Mouse (Mus musculus) layer of hippocampus, adult 18-20 months (tissue): ENCODE data around the gene Gm4187. TPM values are rescaled to one million over a fixed set of nuclear protein-coding genes. Genes with fewer than 3 reads are reported as not detected.
"Not testable (repeated sequence)": the region's sequence is repeated elsewhere in the genome, so short reads cannot be mapped to it uniquely, and the experiment has no call there.

Experiments used
- DNase-seq, 2 experiments: peaks; one replicate each; pipeline ENCODE4 v3.0.0; 2022; ENCODE audit warnings: low spot score in 2 of 2
- long read RNA-seq: library from polyadenylated mRNA; stranded (forward); transcript quantifications from one replicate; pipeline ENCODE4 v2.0.0, GENCODE M21; 2021
- total RNA-seq, 2 experiments: library from RNA; stranded (reverse); gene quantifications; 2 replicates each; pipeline ENCODE4 v1.2.3; 2021

The Gm4187 gene
- not detected for total RNA-seq
- long read RNA-seq = 0 reads

GRCm38 (mm10) chr7:22329617-22330016 lies at the start of gene Gm4187:
Gm4187 (minus strand) TSS chr7:22329717.
- DNase-seq = not testable (repeated sequence)

- DNase-seq = not testable (repeated sequence)
Measured at GRCm38 (mm10) chr7:22370939-22371338, 41.4 kb upstream of the Gm4187 start, which contains the start of gene Gm8660. Gm8660 (minus strand) TSS chr7:22371039.

Other genes starting within 250 kb of the Gm4187 start
- gene Gm16451, start 211.5 kb downstream of the Gm4187 start, total RNA-seq = not detected
- not detected for gene Gm10666, start 195.0 kb downstream of the Gm4187 start, total RNA-seq
- not detected for gene Vmn1r142, start 165.7 kb downstream of the Gm4187 start, total RNA-seq
- gene Vmn1r143, start 140.3 kb downstream of the Gm4187 start, total RNA-seq = not detected
- not detected for gene Gm8653, start 128.5 kb downstream of the Gm4187 start, total RNA-seq
- not detected for gene Gm8453, start 100.2 kb downstream of the Gm4187 start, total RNA-seq
- not detected for gene Gm8660, start 41.3 kb upstream of the Gm4187 start, total RNA-seq
- gene Vmn1r148, start 83.9 kb upstream of the Gm4187 start, total RNA-seq = not detected
- not detected for gene Vmn1r149, start 108.5 kb upstream of the Gm4187 start, total RNA-seq
- gene Gm10665, start 134.4 kb upstream of the Gm4187 start, total RNA-seq = not detected
- gene Vmn1r151, start 170.0 kb upstream of the Gm4187 start, total RNA-seq = not detected
- gene Vmn1r152, start 193.2 kb upstream of the Gm4187 start, total RNA-seq = not detected
- gene Gm8677, start 205.2 kb upstream of the Gm4187 start, total RNA-seq = not detected
- not detected for gene Gm4201, start 235.6 kb upstream of the Gm4187 start, total RNA-seq